Mouse (Mus musculus) ovary, postnatal 10 days (tissue): ENCODE results near the gene B4galt2.

Source experiments
- DNase-seq: peaks from one replicate; pipeline ENCODE4 v3.0.0; 2022; ENCODE audit warnings: low spot score

The B4galt2 gene

DNA sequence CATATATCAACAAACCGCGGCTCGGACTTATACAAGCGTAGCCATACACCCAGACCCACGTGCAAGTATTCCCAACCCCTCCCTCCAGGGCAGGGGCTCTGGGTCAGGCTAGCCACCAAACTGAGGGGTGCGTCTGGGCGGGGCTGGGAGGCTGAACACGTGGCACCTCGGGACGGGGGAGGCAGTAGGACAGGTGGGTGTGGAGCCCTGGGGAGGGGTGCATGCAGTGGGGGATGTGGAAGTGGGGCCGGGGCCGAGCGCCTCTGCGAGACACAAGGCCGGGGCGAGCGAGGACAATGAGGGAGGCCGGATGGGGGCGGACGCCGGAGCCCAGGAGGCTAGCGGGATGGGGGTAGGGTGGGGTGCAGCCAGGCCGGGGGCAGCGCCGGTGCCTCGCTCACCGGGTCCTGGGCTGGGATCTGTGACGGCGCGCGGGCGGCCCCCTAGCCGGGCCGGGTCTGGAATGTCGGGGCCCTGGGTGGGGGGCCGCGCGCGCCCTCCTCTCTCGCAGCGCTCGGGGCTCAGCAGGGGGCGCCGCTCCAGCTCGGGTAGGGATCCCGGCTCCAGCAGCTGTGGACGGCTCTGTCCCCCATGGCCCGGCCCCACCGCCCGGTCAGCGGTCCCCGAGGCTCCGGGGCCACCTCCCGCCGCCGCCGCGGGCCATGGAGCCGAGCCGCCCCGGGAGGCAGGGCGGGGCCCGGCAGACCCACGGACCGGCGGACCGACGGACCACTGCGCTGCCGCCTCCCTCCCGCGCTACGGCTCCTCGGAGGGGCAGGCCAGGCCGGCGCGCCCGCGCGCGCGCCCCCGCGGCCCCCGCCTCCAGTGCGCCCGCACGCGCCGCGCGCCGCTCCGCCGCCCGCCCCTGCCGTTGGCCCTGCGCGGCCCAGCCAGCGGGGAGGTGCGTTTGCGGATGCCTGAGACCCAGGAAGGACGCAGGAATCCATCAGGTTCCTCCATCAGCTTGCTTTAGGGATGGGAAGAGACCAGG lies at the start of gene B4galt2:
Gene B4galt2, minus strand, starts transcription at position 787 of the 991 bp plus-strand sequence.
- no peak for DNase-seq

DNA sequence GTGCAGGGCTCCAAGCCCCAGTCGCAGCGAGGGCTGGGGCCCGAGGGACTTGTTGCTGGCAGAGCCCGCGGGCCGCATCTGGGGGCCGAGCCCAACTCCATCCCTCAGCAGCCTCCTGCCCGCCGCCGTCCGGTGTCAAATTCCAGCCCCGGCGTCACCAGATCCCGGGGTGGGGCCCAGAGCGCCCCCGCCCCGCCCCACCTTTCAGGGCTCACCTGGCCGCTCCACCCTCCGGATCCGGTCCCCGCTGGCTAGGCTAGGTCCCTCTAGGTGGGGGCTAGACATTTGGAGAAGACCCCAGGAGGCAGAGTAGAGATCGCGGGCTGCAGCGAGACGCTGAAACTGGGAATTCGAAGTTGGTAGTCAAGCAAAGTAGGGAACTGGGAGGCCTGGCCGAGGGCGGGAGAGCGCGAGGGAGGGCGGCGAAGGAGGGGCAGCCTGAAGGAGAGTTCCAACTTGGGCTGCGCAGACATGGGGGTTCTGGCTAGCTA lies 46.1 kb upstream of the B4galt2 start, which contains the start of gene Artn:
Gene Artn, minus strand, starts transcription at position 373 of the 491 bp plus-strand sequence.
- DNase-seq, result peak; percentile 18

DNA sequence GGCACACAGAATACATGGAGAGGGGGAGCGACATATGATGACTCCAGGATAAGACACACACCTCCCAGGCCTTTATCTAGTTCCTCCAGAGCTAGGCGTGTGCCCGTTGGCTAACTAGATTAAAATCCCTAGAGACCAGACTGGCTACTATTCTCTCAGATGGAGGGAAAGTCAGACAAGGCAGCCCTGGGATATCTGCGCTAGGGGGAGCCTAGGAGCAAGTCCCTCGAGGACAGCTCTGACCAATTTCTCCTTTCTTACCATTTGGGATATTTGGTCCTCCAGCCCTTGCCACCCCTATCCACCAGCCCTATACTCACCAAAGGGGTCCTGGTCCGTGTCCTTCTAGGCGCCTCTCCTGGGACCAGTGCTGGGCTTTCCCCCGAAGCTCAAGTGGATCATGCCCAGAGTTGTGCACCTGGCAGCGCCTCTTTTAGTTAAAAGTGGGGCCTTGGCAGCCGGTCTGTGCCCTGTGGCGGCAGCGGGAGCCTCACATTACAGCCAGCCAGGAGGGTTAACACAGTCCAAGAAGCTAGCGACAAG lies 45.5 kb upstream of the B4galt2 start:
- peak; percentile 29 for DNase-seq

DNA sequence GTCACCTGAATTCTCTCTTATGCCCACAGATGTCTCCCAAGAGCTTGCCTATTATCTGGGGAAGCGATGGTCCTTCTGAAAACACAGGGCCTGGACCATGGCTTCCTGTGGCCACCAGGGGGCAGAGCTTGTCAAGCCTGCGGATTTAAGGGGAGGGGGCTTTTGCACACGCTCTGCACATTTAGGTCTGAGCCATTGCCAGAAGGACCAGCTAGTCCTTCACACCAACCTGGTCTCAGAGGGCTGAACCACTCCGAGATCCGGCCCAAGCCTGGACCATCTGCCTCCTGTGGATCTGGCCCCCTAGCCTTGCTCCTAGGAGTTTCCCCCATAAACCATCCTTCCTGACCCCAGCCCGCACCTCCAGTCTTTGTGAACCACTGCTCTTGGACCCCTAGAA lies 44.9 kb upstream of the B4galt2 start:
- DNase-seq, result no peak

DNA sequence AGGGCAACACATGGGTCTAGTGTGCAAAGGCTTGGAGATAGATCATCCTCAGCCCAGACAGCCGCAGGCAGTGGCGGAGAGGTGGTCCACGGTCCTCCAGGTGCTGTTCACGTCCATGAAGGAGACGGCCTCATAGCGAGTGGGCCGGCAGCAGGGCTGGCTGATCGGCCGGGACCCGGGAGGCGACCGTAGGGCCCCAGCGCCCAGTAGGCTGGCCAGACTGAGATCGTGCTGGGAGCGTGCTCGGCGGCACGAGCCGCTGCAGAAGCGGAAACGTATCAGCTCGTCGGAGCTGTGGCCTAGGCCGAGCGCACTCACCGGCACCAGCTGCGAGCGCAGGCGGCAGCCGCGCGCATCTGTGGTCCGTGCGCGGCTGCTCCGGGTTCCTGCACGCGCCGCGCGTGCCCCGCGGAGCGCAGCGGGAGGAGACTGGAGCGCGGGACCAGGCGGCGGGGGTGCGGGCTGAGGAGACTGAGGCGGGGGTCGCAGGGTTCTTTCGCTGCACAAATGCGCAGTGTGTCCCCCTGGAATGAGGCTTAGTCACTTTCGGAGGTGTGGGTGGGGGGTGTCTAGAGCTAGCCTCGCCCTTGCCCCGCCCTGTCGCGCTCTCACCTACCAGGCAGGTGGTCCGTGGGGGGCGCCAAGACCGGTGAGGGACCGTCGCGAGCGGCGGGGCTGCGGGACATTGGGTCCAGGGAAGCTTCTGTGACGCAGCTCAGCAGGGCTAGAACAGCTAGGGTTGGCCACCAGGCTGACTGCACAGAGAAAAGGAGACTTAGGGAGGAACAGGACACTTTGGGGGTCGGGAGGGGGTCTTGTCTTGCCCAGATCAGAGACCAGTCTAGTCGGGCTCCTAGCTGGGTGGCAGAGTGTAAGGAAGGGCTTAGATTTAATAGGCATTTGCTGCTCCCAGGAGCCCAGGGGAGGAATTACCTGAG lies 43.5 kb upstream of the B4galt2 start:
- no peak for DNase-seq

DNA sequence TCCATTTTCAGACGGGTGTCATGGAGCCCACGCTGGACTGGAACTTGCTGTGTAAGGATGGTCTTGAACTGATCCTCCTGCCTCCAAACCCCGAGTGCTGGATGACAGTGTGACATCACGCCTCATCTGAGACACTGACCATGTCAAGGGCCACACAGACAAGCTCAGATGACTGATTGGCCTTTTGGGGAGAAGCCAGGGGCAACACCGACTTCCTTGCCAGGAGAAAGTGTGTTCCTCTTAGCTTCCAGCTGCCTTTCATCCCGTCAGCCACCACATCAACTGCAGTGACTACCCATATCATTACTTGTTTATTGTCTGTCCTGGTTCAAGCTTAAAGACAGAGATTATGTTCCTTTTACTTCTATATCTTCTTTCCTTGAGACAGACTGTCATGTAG lies 41.6 kb upstream of the B4galt2 start:
- no peak for DNase-seq

DNA sequence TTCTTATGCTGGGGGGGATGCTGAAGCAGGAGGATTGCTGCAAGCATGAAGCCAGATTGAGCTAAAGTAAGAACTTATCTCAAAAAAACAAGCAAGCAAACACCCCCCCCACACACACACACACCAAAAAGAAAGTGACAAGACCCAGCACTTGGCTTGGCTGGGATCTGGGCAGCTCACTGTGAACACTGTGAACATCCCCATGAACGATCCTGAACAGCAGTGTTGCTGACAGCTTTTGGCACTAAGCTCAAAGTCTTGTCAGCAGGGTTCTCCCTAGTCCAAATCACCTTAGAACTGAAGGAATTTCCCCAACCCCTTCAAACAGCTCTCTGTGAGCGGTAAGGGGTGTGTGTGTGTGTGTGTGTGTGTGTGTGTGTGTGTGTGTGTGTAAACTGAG lies 40.2 kb upstream of the B4galt2 start:
- DNase-seq, result no peak

DNA sequence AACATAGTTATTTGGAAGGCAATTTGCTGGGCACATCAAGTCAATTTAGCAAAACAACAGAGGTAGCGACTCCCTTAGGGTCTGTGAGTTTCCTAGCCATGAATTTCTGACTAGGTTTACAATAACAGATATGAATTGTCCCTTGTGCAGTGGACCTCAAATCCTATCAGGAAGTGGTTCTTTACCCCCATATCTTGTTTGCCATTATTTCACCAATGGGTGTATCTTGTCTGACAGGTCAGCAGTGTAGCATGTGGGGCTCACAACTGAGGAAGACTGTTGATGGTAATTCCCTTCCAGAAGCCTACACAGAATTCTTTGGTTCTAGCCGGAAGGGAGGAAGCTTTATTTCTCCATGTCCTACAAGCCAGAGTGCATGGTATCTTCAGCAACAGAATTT lies 38.1 kb upstream of the B4galt2 start:
- DNase-seq, result no peak

DNA sequence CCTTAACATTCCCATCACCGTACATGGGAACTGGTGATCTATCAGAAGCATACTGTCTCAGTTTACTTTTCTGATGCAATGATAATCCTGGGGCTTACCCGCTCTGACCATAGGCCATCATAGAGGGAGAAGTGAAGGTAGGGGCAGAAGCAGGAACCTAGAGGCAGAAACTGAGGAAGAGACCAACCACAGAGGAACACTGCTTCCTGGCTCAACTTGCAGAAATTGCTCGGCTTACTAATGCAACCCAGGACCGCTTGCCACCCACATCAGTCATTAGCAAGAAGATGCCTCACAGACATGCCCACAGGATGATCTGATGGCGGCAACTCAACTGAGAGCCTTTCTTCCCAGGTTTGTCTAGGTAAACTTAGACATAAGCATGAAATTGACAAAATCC lies 35.5 kb upstream of the B4galt2 start:
- no peak for DNase-seq

DNA sequence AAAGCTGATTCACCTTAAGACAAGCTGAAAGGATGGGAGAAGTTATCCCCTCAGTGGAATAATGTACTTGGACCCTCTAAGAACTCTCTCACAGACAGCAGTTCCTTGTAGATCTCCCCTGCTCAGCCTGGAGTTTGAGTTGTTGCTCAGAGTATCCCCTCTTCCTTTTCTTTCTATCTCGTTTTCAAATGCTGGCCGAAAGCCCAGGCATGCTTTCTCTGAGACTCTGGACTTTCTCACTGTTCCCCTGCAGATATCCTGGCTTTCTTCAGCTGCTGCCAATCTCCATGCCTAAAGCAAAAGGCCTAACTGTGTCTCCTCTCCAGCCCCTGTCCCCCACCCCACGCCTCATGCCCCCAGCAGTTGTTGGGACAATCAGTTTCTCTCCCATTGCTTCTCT lies 35.0 kb upstream of the B4galt2 start:
- DNase-seq, result no peak

DNA sequence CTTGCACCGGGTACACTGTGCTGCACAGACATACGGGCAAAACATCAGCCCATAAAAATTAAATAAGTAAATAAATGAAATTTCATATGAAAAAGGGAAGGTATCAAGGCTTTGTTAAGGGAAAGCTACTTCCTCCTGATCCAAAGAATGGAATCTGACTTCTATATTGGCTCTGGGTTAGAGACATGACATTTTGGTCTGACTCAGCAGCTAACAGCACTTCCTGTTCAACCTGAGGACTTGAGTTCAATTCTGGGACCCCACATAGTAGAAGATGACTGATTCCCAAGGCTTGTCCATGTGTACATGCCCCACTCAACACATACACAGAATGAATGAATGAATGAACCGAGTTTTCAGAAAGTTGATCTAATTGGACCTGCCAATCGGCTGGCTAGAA lies 34.6 kb upstream of the B4galt2 start:
- no peak for DNase-seq

DNA sequence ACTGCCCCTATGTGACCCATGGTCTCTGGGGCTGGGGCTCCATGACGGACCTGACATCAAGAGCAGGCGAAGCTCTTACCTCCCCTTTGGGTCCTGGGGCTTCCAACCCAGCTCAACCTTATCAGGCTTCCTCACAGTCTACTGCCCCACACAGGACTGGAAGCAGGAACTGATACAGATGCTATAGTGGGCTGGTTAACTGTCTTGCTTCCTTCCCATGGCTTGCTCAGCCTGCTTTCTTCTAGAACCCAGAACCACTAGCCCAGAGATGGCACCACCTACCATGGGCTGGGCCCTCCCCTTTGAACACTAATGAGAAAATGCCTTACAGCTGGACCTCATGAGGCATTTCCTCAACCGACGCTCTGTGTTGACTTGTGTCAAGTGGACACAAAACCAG lies 34.1 kb upstream of the B4galt2 start:
- no peak for DNase-seq

DNA sequence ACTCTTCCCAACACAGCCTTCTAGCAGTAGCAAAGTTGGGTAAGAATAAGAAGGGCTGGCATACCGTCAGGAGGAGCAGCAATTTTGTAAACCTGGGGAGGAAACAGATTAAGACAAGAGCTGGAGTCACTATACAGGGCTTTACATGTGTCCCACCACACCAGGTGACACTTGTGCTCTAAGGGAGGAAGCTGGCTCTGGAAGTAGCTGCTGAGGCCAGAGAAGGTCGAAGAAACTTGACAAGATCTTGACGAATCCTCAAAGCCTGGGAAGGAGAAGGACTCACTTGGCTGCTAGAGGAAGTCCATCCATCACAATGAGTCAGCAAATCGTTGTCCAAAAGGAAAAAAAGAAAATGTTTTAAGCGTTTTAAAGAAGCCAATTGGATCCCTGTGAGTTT lies 33.1 kb upstream of the B4galt2 start:
- DNase-seq, result no peak

DNA sequence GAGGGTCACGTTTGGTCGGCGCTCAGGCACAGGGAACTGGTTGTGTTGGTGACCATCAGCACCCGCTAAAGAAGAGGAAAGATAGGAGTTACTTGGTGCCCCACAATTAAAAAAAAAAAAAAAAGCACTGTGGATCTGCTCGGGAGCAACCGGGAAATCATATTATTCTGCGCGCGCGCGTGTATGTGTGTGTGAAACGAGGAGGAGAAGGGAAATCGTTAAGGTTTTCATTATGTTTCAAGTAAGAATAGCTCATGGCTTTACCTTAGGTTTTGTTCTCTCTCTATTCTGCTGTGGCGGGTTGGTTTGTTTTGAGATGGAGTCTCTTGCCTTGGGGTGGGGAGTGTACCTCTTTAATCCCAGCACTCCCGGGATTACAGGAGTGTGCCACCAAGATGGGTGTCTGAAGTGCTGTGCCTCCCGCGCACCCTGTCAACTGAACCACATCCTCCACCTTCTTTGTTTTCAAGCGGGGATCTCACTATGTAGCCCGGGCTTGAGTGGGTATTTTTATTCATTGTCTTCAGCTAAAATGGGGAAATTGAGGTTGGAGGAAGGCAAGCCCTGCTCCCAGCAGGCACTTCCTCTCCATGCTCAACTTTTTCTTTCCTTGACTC lies 32.3 kb upstream of the B4galt2 start:
- DNase-seq, result no peak

DNA sequence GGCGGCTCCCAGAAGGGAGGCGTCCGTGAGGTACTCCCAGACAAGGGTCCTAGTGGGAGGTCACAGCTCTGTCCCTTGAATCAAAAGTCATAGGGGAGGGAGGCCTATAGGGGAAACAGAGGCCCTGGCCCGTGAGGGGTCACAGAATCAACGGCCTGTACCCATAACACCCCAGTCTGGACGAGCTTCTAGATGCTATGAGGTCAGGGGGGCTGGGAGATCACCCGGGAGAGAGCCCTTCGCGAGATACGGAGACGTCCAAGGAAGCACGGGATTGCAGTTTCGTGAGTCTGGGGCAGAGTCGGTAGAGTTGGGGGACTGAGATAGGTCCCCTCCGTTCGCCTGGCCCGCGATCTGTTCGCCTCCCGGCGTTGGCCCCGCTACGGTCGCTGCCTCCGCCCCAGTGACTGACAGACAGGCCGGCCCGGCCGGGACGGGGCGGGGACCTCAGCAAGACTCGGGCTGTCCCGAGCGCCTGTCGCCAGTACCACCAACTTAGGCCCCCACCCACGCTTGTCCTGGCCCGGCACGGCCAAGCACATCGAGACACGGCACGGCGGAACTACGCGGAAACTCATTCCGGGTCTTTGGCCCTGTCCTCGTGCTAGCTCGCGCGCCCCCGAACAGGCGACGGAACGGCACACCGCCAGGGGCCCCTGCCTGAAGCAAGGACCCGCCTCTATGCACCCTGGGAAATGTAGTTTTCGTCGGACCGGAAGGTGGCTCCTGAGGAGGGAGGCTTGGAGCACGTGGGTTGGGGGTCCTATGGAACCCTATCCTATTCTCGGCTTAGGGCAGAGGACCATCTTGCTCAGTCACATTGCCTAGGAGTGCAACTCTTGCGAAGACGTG lies 31.5 kb upstream of the B4galt2 start, which contains the start of gene Ipo13:
Gene Ipo13, minus strand, starts transcription at position 409 of the 852 bp plus-strand sequence.
- peak; percentile 98 for DNase-seq

DNA sequence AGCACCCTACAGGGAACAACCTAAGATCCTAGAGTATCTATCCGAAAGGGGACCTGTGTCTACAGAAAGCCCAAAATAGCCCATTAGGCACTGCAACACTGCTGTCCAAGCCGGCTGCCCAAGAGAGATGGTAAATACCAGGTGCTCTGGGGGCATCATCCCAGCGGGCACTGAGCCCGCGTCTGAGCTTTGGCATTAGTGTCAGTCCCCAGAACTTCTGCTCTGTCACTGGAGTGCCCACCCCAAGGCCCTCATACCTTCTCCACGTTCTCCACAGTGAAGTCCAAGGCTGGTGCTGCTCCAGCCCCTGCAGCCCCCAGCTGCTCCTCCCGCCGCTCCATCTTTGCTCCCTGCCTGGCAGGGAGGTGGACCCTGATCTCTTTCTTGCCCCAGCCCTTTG lies 30.7 kb upstream of the B4galt2 start:
- no peak for DNase-seq

DNA sequence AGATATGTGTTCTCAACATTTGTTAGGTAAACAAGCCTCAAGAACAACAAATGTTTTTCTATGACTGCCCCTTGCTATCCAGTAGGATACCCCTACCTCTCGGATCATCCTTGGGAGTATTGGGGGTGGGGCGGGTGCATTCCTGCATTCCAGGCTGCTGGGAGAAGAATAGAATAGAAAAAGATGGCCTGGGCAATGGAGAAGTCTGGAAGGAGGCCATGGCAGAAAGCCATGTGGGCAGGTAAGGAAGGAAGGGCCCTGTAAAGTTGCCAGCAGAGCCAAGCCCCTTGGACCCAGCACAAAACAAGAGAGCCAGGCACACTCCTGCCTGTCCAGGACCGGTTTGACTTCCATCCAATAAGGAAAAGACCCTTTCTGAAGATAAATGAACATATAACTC lies 30.1 kb upstream of the B4galt2 start:
- DNase-seq, result no peak

DNA sequence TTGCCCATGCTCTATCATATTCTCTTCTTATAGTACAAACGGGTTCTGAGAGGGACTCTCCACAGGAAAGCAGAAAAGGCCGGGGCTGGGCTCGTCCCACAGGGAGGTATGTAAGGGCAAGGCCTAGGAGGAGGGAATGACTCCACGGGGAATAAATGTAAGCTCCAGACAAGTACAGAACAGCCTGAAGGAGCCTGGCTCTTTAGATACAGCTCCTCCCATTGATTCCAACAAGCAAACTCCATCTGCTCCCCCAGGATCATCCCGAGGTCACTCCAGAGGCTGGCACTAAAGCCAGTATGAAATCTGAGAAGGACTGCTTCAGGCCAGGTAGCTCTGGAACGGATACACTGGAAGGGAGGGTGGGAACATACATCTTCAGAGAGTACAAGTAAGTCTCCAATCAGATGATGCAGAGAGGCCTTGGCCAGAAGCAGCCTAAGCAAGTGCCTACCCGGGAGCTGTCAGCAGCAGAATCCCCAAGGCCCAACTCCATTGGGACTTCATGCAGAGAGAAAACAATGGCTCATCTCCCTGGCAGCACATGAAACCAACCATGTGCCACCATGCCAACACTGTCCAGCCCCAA lies 29.5 kb upstream of the B4galt2 start:
- DNase-seq, result no peak

DNA sequence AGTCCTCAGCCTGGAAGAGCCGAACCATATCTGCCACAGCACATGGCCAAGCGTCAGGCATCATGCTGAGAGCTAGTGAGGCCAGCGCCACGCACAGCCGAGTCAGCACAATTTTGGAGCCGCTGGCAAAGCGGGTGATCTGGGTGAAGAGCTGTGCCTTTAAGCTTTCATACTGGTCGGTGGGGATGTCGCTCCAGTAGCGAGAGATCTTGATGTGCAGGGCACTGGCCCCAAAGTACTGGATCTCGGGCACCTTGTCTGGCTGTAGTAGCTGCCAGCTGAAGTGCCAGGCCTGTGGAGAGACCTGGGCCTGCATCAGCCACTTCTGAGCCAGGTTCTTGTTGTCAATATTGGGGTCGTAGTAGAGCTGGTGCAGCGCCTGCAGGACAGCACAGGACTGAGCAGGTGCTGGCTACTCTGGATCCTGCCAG lies 28.9 kb upstream of the B4galt2 start:
- DNase-seq, result no peak

DNA sequence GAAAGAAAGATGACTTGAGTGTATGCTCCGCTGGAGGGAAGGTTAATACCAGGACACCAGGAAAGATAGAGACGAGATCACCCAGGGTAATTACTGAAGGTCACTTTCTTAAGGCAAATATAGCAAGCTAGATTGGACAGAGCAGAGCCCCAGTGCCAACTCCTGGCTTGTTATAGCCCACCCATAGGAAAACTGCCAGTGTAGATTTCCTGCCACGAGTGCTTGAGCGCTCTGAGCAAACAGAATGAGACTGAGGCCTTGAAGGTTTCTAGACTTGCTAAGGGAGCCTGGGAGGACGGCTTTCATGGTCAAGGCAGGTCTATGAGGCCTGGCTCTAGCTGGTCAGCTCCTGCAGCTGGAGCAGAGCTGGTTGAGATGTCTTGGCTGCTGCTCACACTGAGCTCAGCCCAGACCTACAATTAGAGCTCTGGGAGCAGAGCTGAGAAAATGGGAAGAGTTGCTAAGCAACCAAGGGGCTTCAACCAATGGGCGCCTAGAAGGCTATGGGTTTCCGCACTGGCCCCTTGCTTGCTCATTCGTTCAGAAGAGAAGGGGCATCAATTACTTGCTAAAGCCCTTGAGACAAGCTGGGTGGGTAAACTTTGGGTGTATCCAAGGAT lies 25.7 kb upstream of the B4galt2 start:
- DNase-seq, result no peak
